Mouse (Mus musculus): ENCODE measurements at regions not wholly inside any gene's neighbourhood (a gene's known extent, or its start where the extent isn't known, plus 50 kb on each side); places are given as distances from the start of the nearest gene placed in this dataset.

DNA sequence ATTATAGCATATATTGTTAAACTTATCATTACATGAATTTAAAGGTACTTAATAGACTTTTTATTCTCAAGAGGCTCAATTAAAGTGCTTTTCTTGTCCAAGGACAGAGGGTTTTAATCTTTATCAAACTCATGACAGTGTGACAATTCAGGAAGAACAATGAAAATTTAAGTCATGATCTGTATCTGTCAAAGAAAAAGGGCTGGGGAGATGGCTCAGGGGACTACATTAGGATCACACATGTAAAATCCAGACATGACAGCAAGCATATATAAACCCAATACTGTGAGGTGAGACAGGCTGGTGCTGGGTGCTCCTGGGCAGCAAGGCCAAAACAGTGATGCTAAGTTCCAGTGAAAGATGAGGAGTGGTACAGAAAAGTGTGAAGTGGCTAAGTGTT is 327.3 kb upstream of the Aco1 start:
- TF ChIP-seq CTCF (IDR thresholded peaks at IDR 0.05; ENCODE audit: extremely low read depth, insufficient read depth, low read length) (no peak), POLR2A (IDR thresholded peaks at IDR 0.05; ENCODE audit: extremely low read depth, insufficient read depth, low read length) (no peak)
